Mouse (Mus musculus) right cerebral cortex, adult 18-20 months (tissue): ENCODE data around the gene Itgb6.

Experiments
- DNase-seq: peaks from one replicate; pipeline ENCODE4 v3.0.0; 2022; ENCODE audit warnings: mixed read lengths

Gene Itgb6

GRCm38 (mm10) chr2:60611622-60612021 lies 110.8 kb downstream of the Itgb6 start:
- DNase-seq, result no peak

DNA sequence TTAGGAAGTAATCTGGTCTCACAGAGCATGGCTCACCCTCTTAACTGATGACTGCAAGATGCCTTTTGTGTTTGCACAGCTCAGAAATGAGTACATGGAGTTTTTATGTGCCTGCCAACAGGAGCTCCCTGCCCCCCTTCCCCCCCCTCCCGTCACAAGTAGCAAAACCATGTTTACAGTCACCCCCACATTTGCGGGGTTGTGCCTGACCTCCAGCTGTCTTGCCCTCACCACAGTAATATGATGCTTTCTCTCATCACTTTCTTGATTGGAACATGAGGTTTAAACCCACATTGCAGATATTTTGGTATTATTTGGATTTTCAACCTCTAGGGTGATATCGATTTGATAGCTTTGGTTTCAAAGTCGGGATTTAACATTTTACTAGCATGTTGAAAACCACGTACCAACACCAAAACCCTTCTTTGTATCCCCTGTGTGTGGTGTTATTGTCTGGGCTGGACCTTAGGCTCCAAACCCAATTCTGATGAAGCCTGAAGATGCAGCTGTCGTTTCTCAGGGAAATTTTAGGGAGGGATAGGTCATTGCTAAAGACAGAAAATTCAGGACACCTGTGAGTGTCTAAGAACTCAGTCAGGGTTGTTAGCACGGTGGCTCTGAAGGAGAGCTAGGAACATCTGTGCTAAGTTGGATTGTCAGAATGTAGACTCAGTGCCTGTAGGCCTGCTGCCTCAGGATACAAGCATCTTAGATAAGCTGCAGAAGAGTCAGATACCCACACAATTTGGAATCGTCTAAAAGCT lies 112.8 kb downstream of the Itgb6 start:
- no peak for DNase-seq

- no peak for DNase-seq
Measured at GRCm38 (mm10) chr2:60607980-60608379, 114.5 kb downstream of the Itgb6 start.

DNA sequence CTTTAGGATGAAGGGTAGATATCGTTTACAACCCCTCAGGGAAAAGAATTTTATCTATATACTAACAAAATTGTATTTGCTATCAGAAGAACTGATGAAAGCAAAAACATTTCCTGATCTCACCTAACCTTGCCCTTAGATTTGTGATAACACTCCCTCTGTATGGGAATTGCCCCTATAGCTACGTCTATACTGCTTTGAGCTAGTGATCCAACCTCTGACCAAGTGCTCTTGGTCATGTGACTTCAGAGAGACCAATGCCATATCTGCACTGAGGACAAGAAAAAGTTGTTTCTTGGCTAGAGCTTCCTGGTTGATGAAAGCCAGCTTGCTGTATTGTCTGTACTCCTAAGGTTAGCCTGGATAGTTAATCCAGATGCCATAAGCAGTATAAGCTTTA lies 121.1 kb downstream of the Itgb6 start:
- DNase-seq, result no peak

- no peak for DNase-seq
Measured at GRCm38 (mm10) chr2:60600863-60601262, 121.6 kb downstream of the Itgb6 start.

- DNase-seq, result no peak
Measured at GRCm38 (mm10) chr2:60583416-60583815, 139.0 kb downstream of the Itgb6 start.

GRCm38 (mm10) chr2:60554561-60554960 lies 167.9 kb downstream of the Itgb6 start:
- DNase-seq, result no peak

DNA sequence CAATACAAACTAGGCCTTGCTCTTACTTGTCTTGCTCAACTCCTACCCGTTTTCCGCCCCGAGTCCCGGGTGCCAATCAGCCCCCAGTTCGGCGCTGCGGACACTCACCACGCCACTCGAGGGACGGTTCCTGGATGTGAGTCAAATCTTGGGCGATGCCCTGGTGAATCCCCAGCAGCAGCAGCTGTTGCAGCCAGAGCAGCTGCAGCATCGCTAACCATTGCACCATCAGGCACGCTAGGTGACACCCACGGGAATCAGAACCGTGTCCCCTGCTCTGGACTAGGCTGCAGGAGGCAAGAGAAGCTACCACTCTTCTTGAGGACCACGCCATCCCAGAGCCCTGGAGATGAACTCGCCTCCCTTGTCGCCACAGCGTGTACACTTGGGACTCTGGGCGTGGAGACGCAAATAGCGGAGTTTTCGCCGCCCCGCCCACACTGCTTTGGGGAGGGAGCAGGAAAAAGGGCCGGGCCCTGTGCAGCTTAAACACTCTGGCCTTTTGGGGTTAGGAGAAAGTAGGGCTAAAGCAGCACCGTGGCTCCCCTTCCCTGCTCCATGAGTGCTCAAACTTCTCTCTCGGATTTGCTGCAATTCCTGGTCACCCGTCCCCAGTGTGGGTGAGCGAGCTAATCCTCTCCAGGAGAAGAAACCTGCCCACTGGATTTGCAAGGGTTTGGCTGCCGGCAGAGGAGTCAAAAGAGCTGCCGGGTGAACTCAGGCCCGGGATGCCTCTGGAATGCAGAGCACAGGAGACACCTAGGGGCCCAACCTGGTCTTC lies 169.4 kb downstream of the Itgb6 start, which contains the start of gene Pla2r1:
Gene Pla2r1, minus strand, starts transcription at position 407 of the 781 bp plus-strand sequence.
- DNase-seq, result peak; percentile 6

DNA sequence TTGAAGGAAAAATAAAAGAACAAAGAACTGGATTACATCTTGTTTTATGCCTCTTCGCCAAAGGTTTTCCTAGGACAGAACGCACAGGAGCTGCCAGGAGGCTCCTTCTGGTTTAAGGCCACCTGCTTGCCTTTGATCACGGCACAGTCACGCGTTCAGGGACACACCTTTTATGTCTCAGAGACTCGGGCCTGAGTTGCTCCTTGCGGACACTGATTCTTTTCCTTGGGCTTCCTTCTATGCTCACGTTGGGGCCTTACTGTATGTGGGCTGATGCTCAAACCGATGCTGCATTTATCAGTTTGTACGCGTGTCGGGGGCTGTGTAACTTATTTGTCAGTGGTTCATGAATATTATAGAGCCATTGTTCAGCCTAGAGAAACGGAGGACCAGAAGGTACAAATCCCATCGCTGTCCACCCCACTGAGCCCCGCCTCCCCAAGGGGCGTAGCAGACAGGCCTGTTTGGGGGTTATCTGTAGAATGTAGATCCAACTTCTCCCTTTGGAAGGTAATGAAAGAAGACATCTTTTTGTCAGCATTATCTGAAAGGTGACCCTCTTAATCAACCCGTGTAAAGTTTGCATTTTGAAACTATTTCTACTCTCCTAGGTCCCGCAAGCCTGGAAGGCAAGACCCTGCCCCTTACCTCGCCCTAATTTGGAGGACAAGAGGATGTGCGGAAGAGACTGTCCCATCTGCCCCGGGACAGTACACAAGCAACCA lies 170.1 kb downstream of the Itgb6 start:
- no peak for DNase-seq

- DNase-seq, result no peak
Measured at GRCm38 (mm10) chr2:60551673-60552072, 170.8 kb downstream of the Itgb6 start.

DNA sequence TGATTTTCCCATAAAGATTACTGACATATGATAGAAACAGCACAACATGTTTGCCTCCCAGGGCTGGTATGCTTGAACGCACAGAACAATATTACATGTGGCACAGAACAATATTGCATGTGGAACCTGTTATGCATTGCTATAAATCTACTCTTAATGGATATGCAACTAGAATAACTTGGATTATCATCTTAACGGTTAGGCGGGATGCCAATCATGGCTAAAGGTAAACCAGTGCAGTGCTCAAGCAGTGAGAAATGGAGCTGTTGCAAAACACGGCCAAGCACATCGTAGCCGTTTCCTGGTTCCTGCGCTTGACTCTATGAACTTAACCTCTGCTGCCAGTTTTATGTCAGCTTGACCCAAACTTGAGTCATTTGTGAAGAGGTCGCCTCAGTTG lies 171.9 kb downstream of the Itgb6 start:
- DNase-seq, result no peak

DNA sequence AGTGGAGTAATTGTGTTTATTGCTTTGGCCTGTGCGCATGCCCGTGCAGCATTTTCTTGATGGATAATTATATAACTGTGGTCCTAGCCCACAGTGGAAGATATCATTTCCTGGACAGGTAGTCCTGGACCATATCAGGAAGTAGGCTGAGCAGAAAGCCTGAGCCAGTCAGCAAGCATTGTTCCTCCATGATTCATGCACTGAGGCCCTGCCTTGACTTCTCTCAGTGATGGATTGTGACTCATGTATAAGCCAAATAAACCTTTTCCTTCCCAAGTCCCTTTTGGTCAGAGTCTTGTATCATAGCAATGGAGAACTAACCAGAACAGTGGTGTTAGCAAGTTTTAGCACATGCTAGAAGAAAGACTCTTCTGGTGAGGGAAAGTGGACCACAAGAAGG lies 172.6 kb downstream of the Itgb6 start:
- no peak for DNase-seq
